Mouse (Mus musculus) CH12.LX (cell line): ENCODE measurements around the gene Rps18. TPM values are rescaled to one million over a fixed set of nuclear protein-coding genes. Genes with fewer than 3 reads are reported as not detected.

Experiments
- DNase-seq: peaks from one replicate; pipeline ENCODE4 v3.0.0-alpha.2; 2013; ENCODE audit errors: extremely low read depth
- H3K27ac ChIP-seq: 2 replicates; pipeline ENCODE4 v1.5.1; 2012; ENCODE audit warnings: low read depth, mild to moderate bottlenecking, control low read depth, moderate library complexity; ENCODE audit not compliant: insufficient read depth
- H3K27me3 ChIP-seq: replicated peaks from 2 replicates; pipeline ENCODE3; 2012; ENCODE audit warnings: inconsistent platforms
- H3K36me3 ChIP-seq, 2 experiments: replicated peaks in 1 of 2; 2 replicates each; pipeline versions ENCODE3 to v1.6.1; 2012; ENCODE audit warnings: inconsistent platforms in 1 of 2, low read length in 1 of 2, mild to moderate bottlenecking in 1 of 2, mixed read lengths in 1 of 2, moderate library complexity in 1 of 2; ENCODE audit not compliant: control insufficient read depth in 1 of 2, insufficient read depth in 1 of 2
- H3K4me1 ChIP-seq, 2 experiments: 2 replicates each; pipeline ENCODE4 v1.6.1; 2012; ENCODE audit warnings: inconsistent platforms in 1 of 2, moderate library complexity in 1 of 2; ENCODE audit not compliant: insufficient read depth in 2 of 2, control insufficient read depth in 1 of 2
- H3K4me2 ChIP-seq: 2 replicates; pipeline ENCODE4 v1.6.1; 2012; ENCODE audit warnings: low read depth, mild to moderate bottlenecking, control low read depth; ENCODE audit not compliant: poor library complexity, insufficient read depth, severe bottlenecking
- H3K4me3 ChIP-seq, 3 experiments: fragments of 150-350 bp in 1 of 3; sonication (generic) in 1 of 3; replicated peaks in 1 of 3; 2 replicates each; pipeline versions ENCODE3 to v1.5.1; 2011 to 2012; ENCODE audit warnings: low read depth in 2 of 3, low read length in 2 of 3, mild to moderate bottlenecking in 2 of 3, moderate library complexity in 2 of 3, control low read depth in 1 of 3, improper control_type of control experiment in 1 of 3, inconsistent platforms in 1 of 3, mixed read lengths in 1 of 3; ENCODE audit not compliant: poor library complexity in 1 of 3
- H3K79me2 ChIP-seq: replicated peaks from 2 replicates; pipeline ENCODE4 v1.6.1; 2012; ENCODE audit warnings: mild to moderate bottlenecking, moderate library complexity; ENCODE audit not compliant: control insufficient read depth, poor library complexity, insufficient read depth, severe bottlenecking; ENCODE audit errors: extremely low read depth
- H3K9ac ChIP-seq: 2 replicates; pipeline ENCODE4 v1.6.1; 2012; ENCODE audit warnings: low read depth, mild to moderate bottlenecking, control low read depth, moderate library complexity; ENCODE audit not compliant: insufficient read depth
- H3K9me3 ChIP-seq: replicated peaks from 2 replicates; pipeline ENCODE3; 2012; ENCODE audit warnings: low read length, inconsistent platforms, mixed read lengths
- BHLHE40 ChIP-seq: IDR thresholded peaks from 2 replicates; pipeline ENCODE4 v1.6.1; 2011; ENCODE audit warnings: mild to moderate bottlenecking, low read depth, low read length, improper control_type of control experiment
- CHD1 ChIP-seq: IDR thresholded peaks from 2 replicates; pipeline ENCODE4 v1.6.1; 2012; ENCODE audit warnings: low read depth, low read length, improper control_type of control experiment, inconsistent platforms
- CHD2 ChIP-seq: IDR thresholded peaks from 2 replicates; pipeline ENCODE4 v1.6.1; 2011; ENCODE audit warnings: low read length, improper control_type of control experiment
- CTCF ChIP-seq, 2 experiments: IDR thresholded peaks in 1 of 2; conservative IDR thresholded peaks in 1 of 2; 2 replicates each; pipeline ENCODE4 v1.5.1; 2011 to 2012; ENCODE audit warnings: low read depth in 2 of 2, low read length in 2 of 2, improper control_type of control experiment in 1 of 2, inconsistent platforms in 1 of 2, mild to moderate bottlenecking in 1 of 2, moderate library complexity in 1 of 2
- E2F4 ChIP-seq: IDR thresholded peaks from 2 replicates; pipeline ENCODE4 v1.6.1; 2011; ENCODE audit warnings: low read depth, low read length, improper control_type of control experiment; ENCODE audit not compliant: insufficient replicate concordance
- ELF1 ChIP-seq: IDR thresholded peaks from 2 replicates; pipeline ENCODE4 v1.6.1; 2014; ENCODE audit warnings: low read depth, mild to moderate bottlenecking, inconsistent platforms, low read length, improper control_type of control experiment
- EP300 ChIP-seq: IDR thresholded peaks from 2 replicates; pipeline ENCODE4 v1.6.1; 2011; ENCODE audit warnings: low read length, improper control_type of control experiment
- ETS1 ChIP-seq: conservative IDR thresholded peaks from 2 replicates; pipeline ENCODE4 v1.6.1; 2012; ENCODE audit warnings: low read depth, mild to moderate bottlenecking, inconsistent platforms, low read length, improper control_type of control experiment, moderate library complexity
- GABPA ChIP-seq: IDR thresholded peaks from 2 replicates; pipeline ENCODE4 v1.6.1; 2012; ENCODE audit warnings: low read depth, low read length, improper control_type of control experiment, inconsistent platforms; ENCODE audit not compliant: insufficient replicate concordance
- HCFC1 ChIP-seq: IDR thresholded peaks from 2 replicates; pipeline ENCODE4 v1.6.1; 2012; ENCODE audit warnings: low read depth, mild to moderate bottlenecking, inconsistent platforms, low read length, improper control_type of control experiment
- IRF4 ChIP-seq: IDR thresholded peaks from 2 replicates; pipeline ENCODE4 v1.6.1; 2014; ENCODE audit warnings: low read depth, mild to moderate bottlenecking, inconsistent platforms, low read length, improper control_type of control experiment
- JUN ChIP-seq: IDR thresholded peaks from 2 replicates; pipeline ENCODE4 v1.6.1; 2011; ENCODE audit warnings: low read depth, mild to moderate bottlenecking, low read length, improper control_type of control experiment, moderate library complexity; ENCODE audit not compliant: insufficient read depth
- JUND ChIP-seq: conservative IDR thresholded peaks from 2 replicates; pipeline ENCODE4 v1.6.1; 2011; ENCODE audit warnings: low read depth, low read length, improper control_type of control experiment
- KAT2A ChIP-seq: IDR thresholded peaks from 2 replicates; pipeline ENCODE4 v1.6.1; 2012; ENCODE audit warnings: low read length, improper control_type of control experiment, inconsistent platforms; ENCODE audit not compliant: insufficient replicate concordance
- MAFK ChIP-seq: IDR thresholded peaks from 2 replicates; pipeline ENCODE4 v1.6.1; 2011; ENCODE audit warnings: low read length, improper control_type of control experiment; ENCODE audit not compliant: insufficient replicate concordance
- MAX ChIP-seq: IDR thresholded peaks from 2 replicates; pipeline ENCODE4 v1.6.1; 2011; ENCODE audit warnings: low read length, improper control_type of control experiment
- MAZ ChIP-seq: IDR thresholded peaks from 2 replicates; pipeline ENCODE4 v1.6.1; 2012; ENCODE audit warnings: low read depth, mild to moderate bottlenecking, inconsistent platforms, low read length, improper control_type of control experiment, moderate library complexity
- MEF2A ChIP-seq: IDR thresholded peaks from 2 replicates; pipeline ENCODE4 v1.6.1; 2014; ENCODE audit warnings: low read depth, mild to moderate bottlenecking, inconsistent platforms, low read length, improper control_type of control experiment, borderline replicate concordance
- MXI1 ChIP-seq: IDR thresholded peaks from 2 replicates; pipeline ENCODE4 v1.6.1; 2011; ENCODE audit warnings: mild to moderate bottlenecking, low read depth, low read length, improper control_type of control experiment
- MYC ChIP-seq: IDR thresholded peaks from 2 replicates; pipeline ENCODE4 v1.6.1; 2011; ENCODE audit warnings: low read depth, mild to moderate bottlenecking, improper control_type of control experiment, low read length
- NELFE ChIP-seq: IDR thresholded peaks from 2 replicates; pipeline ENCODE4 v1.6.1; 2011; ENCODE audit warnings: low read depth, low read length, improper control_type of control experiment
- NRF1 ChIP-seq: IDR thresholded peaks from 2 replicates; pipeline ENCODE4 v1.6.1; 2014; ENCODE audit warnings: low read depth, mild to moderate bottlenecking, inconsistent platforms, low read length, improper control_type of control experiment, moderate library complexity
- PAX5 ChIP-seq: IDR thresholded peaks from 2 replicates; pipeline ENCODE4 v1.6.1; 2012; ENCODE audit warnings: low read length, inconsistent platforms, mixed read lengths
- POLR2A ChIP-seq: IDR thresholded peaks from 2 replicates; pipeline ENCODE4 v1.6.1; 2011; ENCODE audit warnings: low read depth, mild to moderate bottlenecking, improper control_type of control experiment, low read length
- POLR2AphosphoS2 ChIP-seq: IDR thresholded peaks from 2 replicates; pipeline ENCODE4 v1.6.1; 2011; ENCODE audit warnings: low read depth, low read length, improper control_type of control experiment
- RAD21 ChIP-seq: IDR thresholded peaks from 2 replicates; pipeline ENCODE4 v1.6.1; 2011; ENCODE audit warnings: low read depth, mild to moderate bottlenecking, low read length, improper control_type of control experiment, moderate library complexity
- RCOR1 ChIP-seq: conservative IDR thresholded peaks from 2 replicates; pipeline ENCODE4 v1.6.1; 2012; ENCODE audit warnings: low read depth, mild to moderate bottlenecking, inconsistent platforms, low read length, improper control_type of control experiment
- SIN3A ChIP-seq: IDR thresholded peaks from 2 replicates; pipeline ENCODE4 v1.6.1; 2012; ENCODE audit warnings: low read length, improper control_type of control experiment, inconsistent platforms
- SMC3 ChIP-seq: IDR thresholded peaks from 2 replicates; pipeline ENCODE4 v1.6.1; 2011; ENCODE audit warnings: low read depth, low read length, improper control_type of control experiment
- TBP ChIP-seq: conservative IDR thresholded peaks from 2 replicates; pipeline ENCODE4 v1.6.1; 2011; ENCODE audit warnings: low read depth, low read length, improper control_type of control experiment
- TCF12 ChIP-seq: IDR thresholded peaks from 2 replicates; pipeline ENCODE4 v1.6.1; 2014; ENCODE audit warnings: low read depth, mild to moderate bottlenecking, inconsistent platforms, low read length, improper control_type of control experiment
- UBTF ChIP-seq: IDR thresholded peaks from 2 replicates; pipeline ENCODE4 v1.6.1; 2012; ENCODE audit warnings: low read depth, mild to moderate bottlenecking, inconsistent platforms, low read length, improper control_type of control experiment, moderate library complexity
- USF1 ChIP-seq: IDR thresholded peaks from 2 replicates; pipeline ENCODE4 v1.6.1; 2014; ENCODE audit warnings: low read depth, mild to moderate bottlenecking, inconsistent platforms, low read length, improper control_type of control experiment
- USF2 ChIP-seq: conservative IDR thresholded peaks from 2 replicates; pipeline ENCODE4 v1.6.1; 2011; ENCODE audit warnings: low read depth, low read length, improper control_type of control experiment
- ZC3H11A ChIP-seq: IDR thresholded peaks from 2 replicates; pipeline ENCODE4 v1.6.1; 2012; ENCODE audit warnings: low read depth, mild to moderate bottlenecking, inconsistent platforms, low read length, improper control_type of control experiment
- ZKSCAN1 ChIP-seq: IDR thresholded peaks from 2 replicates; pipeline ENCODE4 v1.6.1; 2012; ENCODE audit warnings: low read depth, inconsistent platforms, low read length, improper control_type of control experiment, borderline replicate concordance
- ZMIZ1 ChIP-seq: IDR thresholded peaks from 2 replicates; pipeline ENCODE4 v1.6.1; 2012; ENCODE audit warnings: low read depth, mild to moderate bottlenecking, inconsistent platforms, low read length, improper control_type of control experiment
- ZNF384 ChIP-seq: IDR thresholded peaks from 2 replicates; pipeline ENCODE4 v1.6.1; 2012; ENCODE audit warnings: low read depth, low read length, improper control_type of control experiment, inconsistent platforms
- dilution Hi-C: fragments of 300-500 bp; cut with MboI; formaldehyde crosslinking; loops from 2 replicates; pipeline ENCODE4 v1.14.3; 2020; ENCODE audit warnings: low sequenced_read_pairs; ENCODE audit not compliant: extremely low pct_unique_long_range_greater_than_20kb, extremely low pct_ligation_motif_present
- in situ Hi-C: fragments of 300-500 bp; cut with MboI; formaldehyde crosslinking; loops from 3 replicates; pipeline ENCODE4 v1.14.3; 2019; ENCODE audit warnings: low sequenced_read_pairs, low pct_ligation_motif_present, low pct_unique_long_range_greater_than_20kb, mixed read lengths
- polyA plus RNA-seq: library from polyadenylated mRNA; unstranded; fragments of >175 nt; gene quantifications from 2 replicates; pipeline ENCODE4 v1.2.1, GENCODE M21; 2012; ENCODE audit warnings: low read depth; ENCODE audit not compliant: insufficient read length
- total RNA-seq, 2 experiments: library from RNA; depleted of rRNA; stranded (reverse); fragments of 300-350 nt in 1 of 2; fragments of >200 nt in 1 of 2; gene quantifications; 2 replicates each; pipeline ENCODE4 v1.2.3; 2012 to 2014

The Rps18 gene
- total and polyA plus RNA-seq, 3 experiments: 246 to 991 (median 302) TPM

DNA sequence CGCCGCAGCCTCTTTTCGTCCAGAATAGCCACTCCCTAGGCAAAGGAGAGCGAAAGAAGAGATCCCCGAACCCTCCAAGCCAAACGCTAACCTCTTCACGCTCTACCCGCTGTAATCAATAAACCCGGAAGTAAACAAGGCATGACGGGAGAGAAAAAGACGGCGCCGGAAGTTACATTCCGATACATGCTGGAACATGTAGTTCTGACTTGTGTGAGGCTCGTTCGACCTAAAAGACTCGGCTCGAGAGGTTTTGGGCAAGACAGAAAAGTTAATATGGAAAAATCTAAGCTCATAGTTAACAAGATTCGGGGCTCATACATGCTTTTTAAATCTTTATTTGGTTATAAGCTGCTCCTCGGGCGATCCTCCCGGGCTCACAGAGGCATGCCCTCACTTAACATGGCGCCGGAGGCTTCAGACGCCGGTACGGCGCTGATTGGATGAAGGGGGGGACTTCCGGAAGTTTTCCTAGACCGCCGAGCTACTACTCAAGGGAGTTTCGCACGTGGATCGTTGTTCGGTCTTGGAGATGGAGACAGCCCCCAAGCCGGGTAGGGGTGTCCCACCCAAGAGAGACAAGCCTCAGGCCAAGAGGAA is 15.5 kb downstream of the Rps18 start, which contains the start of the genes Pfdn6 and Wdr46:
TSS of gene Pfdn6 (minus strand) at position 138 of the 600 bp plus-strand sequence.
TSS of gene Wdr46 (plus strand) at position 455 of the 600 bp plus-strand sequence.
- peak within 1 kb of the TSS; percentile 93 for H3K9ac ChIP-seq
- TF ChIP-seq SIN3A: peak; percentile 99
- peak; percentile 98 for TF ChIP-seq MXI1
- no peak for TF ChIP-seq MEF2A
- peak; percentile 73 for TF ChIP-seq NELFE
- TF ChIP-seq ZNF384: no peak
- TF ChIP-seq MAZ: peak; percentile 81; the same call in 1 of the 2 replicates
- no peak for TF ChIP-seq SMC3
- TF ChIP-seq GABPA: peak; percentile 64; the same call in 1 of the 2 replicates
- TF ChIP-seq CTCF (conservative IDR thresholded peaks at IDR 0.05 in 1 of 2, IDR thresholded peaks at IDR 0.05 in 1 of 2; ENCODE audit: low read depth in 2 of 2, low read length in 2 of 2): no peak
- TF ChIP-seq MYC: peak; percentile 75
- TF ChIP-seq CHD1: no peak
- TF ChIP-seq ZC3H11A: no peak
- TF ChIP-seq TCF12: peak; percentile 65
- peak; percentile 74; the same call in 1 of the 2 replicates for TF ChIP-seq TBP
- TF ChIP-seq ETS1: no peak
- no peak for TF ChIP-seq PAX5
- TF ChIP-seq POLR2AphosphoS2: peak; percentile 82
- no peak for TF ChIP-seq E2F4
- no peak for TF ChIP-seq RAD21
- no peak for TF ChIP-seq EP300
- peak; percentile 99 for TF ChIP-seq KAT2A
- no peak for TF ChIP-seq MAFK
- TF ChIP-seq USF2: no peak
- TF ChIP-seq ZKSCAN1: no peak
- peak; percentile 40 for TF ChIP-seq NRF1
- TF ChIP-seq RCOR1: no peak
- TF ChIP-seq JUN: no peak
- no peak for TF ChIP-seq USF1
- TF ChIP-seq MAX: peak; percentile 76
- peak; percentile 89 for TF ChIP-seq ELF1
- peak; percentile 39; the same call in 1 of the 2 replicates for TF ChIP-seq BHLHE40
- TF ChIP-seq CHD2: peak; percentile 95
- no peak for TF ChIP-seq JUND
- peak; percentile 94 for TF ChIP-seq HCFC1
- peak; percentile 81 for TF ChIP-seq POLR2A
- TF ChIP-seq ZMIZ1: peak; percentile 68; the same call in 1 of the 2 replicates
- no peak for TF ChIP-seq UBTF
- TF ChIP-seq IRF4: peak; percentile 7; the same call in 1 of the 2 replicates
- TF ChIP-seq, all 38 proteins: peak for 19
- Histone ChIP-seq H3K27me3 (no peaks in the 10 kb centered on the region), H3K4me3 (peak within 1 kb of the TSS; percentile 94 to 99 (median 96)), H3K79me2 (peaks cover 31% of the 10 kb centered on the region), H3K27ac (no peak within 1 kb of the TSS), H3K4me2 (peak within 1 kb of the TSS; percentile 69), H3K9me3 (no peaks in the 10 kb centered on the region), H3K4me1 (peaks cover 7 to 28% of the 10 kb centered on the region in 2 experiments), H3K36me3 (peaks cover 45 to 66% of the 10 kb centered on the region in 2 experiments)
- dilution Hi-C loops (no loop called here), in situ Hi-C loops (no loop called here)
- DNase-seq: peak; percentile 92
